Mouse (Mus musculus) fat pad, adult 2 months (tissue): Measurements from ENCODE around the gene Mosmo.

Experiments used
- DNase-seq: peaks from one replicate; pipeline ENCODE4 v3.0.0-alpha.2; 2011; ENCODE audit warnings: low read depth, low spot score; ENCODE audit errors: extremely low read depth

The Mosmo gene

GRCm38 (mm10) chr7:120767369-120767768 is 90.0 kb downstream of the Mosmo start:
- DNase-seq: no peak

GRCm38 (mm10) chr7:120771389-120771788 is 94.0 kb downstream of the Mosmo start:
- no peak for DNase-seq

DNA sequence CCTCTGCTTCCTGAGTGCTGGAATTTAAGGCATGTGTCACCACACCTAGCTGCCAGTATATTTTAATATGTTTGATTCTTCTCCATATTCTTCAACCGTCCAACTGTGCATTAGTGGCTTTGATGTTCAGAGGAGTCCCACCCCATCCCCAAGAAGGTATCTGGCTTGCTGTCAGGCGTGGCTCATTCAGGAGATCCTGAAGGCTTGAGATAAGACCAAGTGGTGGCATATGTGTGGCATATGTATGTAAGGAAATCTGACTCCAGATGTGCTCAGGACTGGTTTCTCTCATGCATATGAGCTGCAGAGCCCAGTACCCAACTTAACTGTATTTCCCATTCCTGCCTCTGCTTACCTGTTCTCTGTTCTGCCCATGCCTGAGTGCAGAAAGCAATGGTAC is 100.6 kb downstream of the Mosmo start:
- no peak for DNase-seq
